In genomic region chr5:102577729-102578128, GRCm38 (mm10) we compare ENCODE assay signal across 20 mouse cellular contexts.
DNase-seq lines count a peak whose midpoint lies in the region; ATAC-seq and TF ChIP-seq lines count a peak whose summit lies in the region.
"Had no signal": no experiment of that assay in that cellular context is flagged by ENCODE, and none has a peak within 500 bp of the region (broad histone marks: within the 10 kb centered on the region; RNA-seq: fewer than 3 reads in every experiment).

No protein-coding gene starts in this region.

- WGBS in hindbrain, embryonic 13.5 days = 75% methylated on average over 3 of the region's 3 CpGs
- WGBS in hindbrain, postnatal 0 days = 64% methylated on average over 3 of the region's 3 CpGs
- 12% methylated on average over 3 of the region's 3 CpGs for WGBS in lung, embryonic 16.5 days
- WGBS in lung, adult 2 months = 29% methylated on average over 3 of the region's 3 CpGs
- WGBS in limb, embryonic 14.5 days = 60% methylated on average over 3 of the region's 3 CpGs

- H3K4me3 ChIP-seq in hindbrain, embryonic 13.5 days = no peak overlapping the region
- H3K4me3 ChIP-seq in hindbrain, postnatal 0 days (ENCODE audit: low read length) = no peak overlapping the region
- H3K4me3 ChIP-seq in lung, embryonic 16.5 days (ENCODE audit: low read length) = no peak overlapping the region
- no peak overlapping the region for H3K4me3 ChIP-seq in lung, adult 2 months (replicated peaks; ENCODE audit: extremely low read depth, low read depth, low read length)
- no peak overlapping the region for H3K4me3 ChIP-seq in limb, embryonic 14.5 days (replicated peaks; ENCODE audit: low read length)
- H3K4me3 ChIP-seq: layer of hippocampus, adult 2 months; liver, embryonic 12.5 days; midbrain, embryonic 10.5 days had no signal

- TF ChIP-seq POLR2A in lung, adult 2 months (IDR thresholded peaks at IDR 0.05; ENCODE audit: borderline replicate concordance, extremely low read depth, low read depth, low read length) = no peak
- TF ChIP-seq POLR2A in limb, embryonic 14.5 days (IDR thresholded peaks at IDR 0.05; ENCODE audit: borderline replicate concordance, extremely low read depth, insufficient read depth, insufficient read length) = no peak

- H3K27me3 ChIP-seq in hindbrain, embryonic 13.5 days = no peaks in the 10 kb centered on the region
- no peaks in the 10 kb centered on the region for H3K27me3 ChIP-seq in hindbrain, postnatal 0 days (ENCODE audit: insufficient read depth, low read length)
- H3K27me3 ChIP-seq in lung, embryonic 16.5 days (ENCODE audit: control insufficient read depth, insufficient read depth, low read depth, low read length) = no peaks in the 10 kb centered on the region
- H3K27me3 ChIP-seq in limb, embryonic 14.5 days (ENCODE audit: control insufficient read depth, insufficient read depth, low read length) = no peaks in the 10 kb centered on the region
- H3K27me3 ChIP-seq: CH12.LX; liver, embryonic 12.5 days had no signal

- DNase-seq in hindbrain, postnatal 0 days (ENCODE audit: low spot score) = no peak
- no peak for DNase-seq in lung, adult 2 months
- DNase-seq in limb, embryonic 14.5 days (ENCODE audit: low spot score) = no peak
- no peak for DNase-seq in left cerebral cortex, adult 18-20 months (ENCODE audit: low spot score in 2 of 2)
- DNase-seq: adrenal gland, postnatal 36 days; cerebellum, adult 2 months; heart, postnatal 10 days; kidney, postnatal 14 days; right cerebral cortex, postnatal 4 days; thymus, postnatal 25 days had no signal

- no peak for TF ChIP-seq CTCF in hindbrain, postnatal 0 days (IDR thresholded peaks at IDR 0.05; ENCODE audit: low read depth)
- no peak for TF ChIP-seq CTCF in lung, adult 2 months (IDR thresholded peaks at IDR 0.05; ENCODE audit: insufficient read depth, low read length)

- no peaks in the 10 kb centered on the region for H3K36me3 ChIP-seq in hindbrain, embryonic 13.5 days
- no peaks in the 10 kb centered on the region for H3K36me3 ChIP-seq in hindbrain, postnatal 0 days (ENCODE audit: insufficient read depth, low read length)
- H3K36me3 ChIP-seq in lung, embryonic 16.5 days (ENCODE audit: control insufficient read depth, insufficient read depth, low read length) = no peaks in the 10 kb centered on the region
- no peaks in the 10 kb centered on the region for H3K36me3 ChIP-seq in limb, embryonic 14.5 days (ENCODE audit: control insufficient read depth, insufficient read depth, low read length)
- H3K36me3 ChIP-seq: liver, embryonic 12.5 days; midbrain, embryonic 10.5 days had no signal

- no peak overlapping the region for H3K4me2 ChIP-seq in hindbrain, embryonic 13.5 days
- H3K4me2 ChIP-seq in hindbrain, postnatal 0 days (ENCODE audit: low read depth, low read length) = no peak overlapping the region
- H3K4me2 ChIP-seq in lung, embryonic 16.5 days (ENCODE audit: low read depth, low read length) = no peak overlapping the region; the same call in 1 of the 2 replicates
- no peak overlapping the region for H3K4me2 ChIP-seq in limb, embryonic 14.5 days (replicated peaks; ENCODE audit: low read depth, low read length, severe bottlenecking)
- H3K4me2 ChIP-seq: heart, embryonic 11.5 days; liver, embryonic 12.5 days had no signal

- 0 out of 2 replicates have a peak overlapping the region, but pooled peaks have one; percentile 10 for H3K27ac ChIP-seq in hindbrain, embryonic 13.5 days
- no peak overlapping the region for H3K27ac ChIP-seq in hindbrain, postnatal 0 days
- H3K27ac ChIP-seq in lung, embryonic 16.5 days (ENCODE audit: low read length) = peak overlapping the region; percentile 59
- no peak overlapping the region for H3K27ac ChIP-seq in limb, embryonic 14.5 days (replicated peaks; ENCODE audit: low read depth, low read length)
- H3K27ac ChIP-seq: layer of hippocampus, adult 2 months; liver, embryonic 12.5 days; midbrain, embryonic 10.5 days had no signal

- 0 out of 2 replicates have a peak, but pooled peaks cover 7% of the 10 kb centered on the region for H3K9me3 ChIP-seq in hindbrain, embryonic 13.5 days
- H3K9me3 ChIP-seq in hindbrain, postnatal 0 days (ENCODE audit: low read length) = peaks cover 3% of the 10 kb centered on the region; the same call in 1 of the 2 replicates
- H3K9me3 ChIP-seq in lung, embryonic 16.5 days (ENCODE audit: control insufficient read depth, low read length) = peaks cover 7% of the 10 kb centered on the region
- H3K9me3 ChIP-seq in limb, embryonic 14.5 days (ENCODE audit: control insufficient read depth, low read length) = peaks cover 5% of the 10 kb centered on the region; the same call in 1 of the 2 replicates
- H3K9me3 ChIP-seq: liver, embryonic 12.5 days; midbrain, embryonic 10.5 days had no signal

- H3K9ac ChIP-seq in hindbrain, embryonic 13.5 days = no peak overlapping the region
- H3K9ac ChIP-seq in hindbrain, postnatal 0 days (replicated peaks; ENCODE audit: low read length) = no peak overlapping the region
- no peak overlapping the region for H3K9ac ChIP-seq in lung, embryonic 16.5 days (ENCODE audit: low read length)
- H3K9ac ChIP-seq in limb, embryonic 14.5 days (ENCODE audit: low read depth, low read length, severe bottlenecking) = no peak overlapping the region
- H3K9ac ChIP-seq: liver, embryonic 12.5 days had no signal

- no peak for ATAC-seq in hindbrain, embryonic 13.5 days (ENCODE audit: low FRiP score)
- ATAC-seq in hindbrain, postnatal 0 days = no peak
- ATAC-seq in lung, embryonic 16.5 days (ENCODE audit: low read depth) = peak; percentile 53; the same call in 1 of the 2 replicates
- peak; percentile 44; the same call in 1 of the 2 replicates for ATAC-seq in limb, embryonic 14.5 days (ENCODE audit: low FRiP score, low read depth)
- ATAC-seq in cerebellum, adult (ENCODE audit: insufficient number of reproducible peaks, low FRiP score, low TSS enrichment) = no peak
- ATAC-seq: forebrain, embryonic 16.5 days; inflammation-experienced regulatory T-cells, adult 6 months; liver, embryonic 12.5 days had no signal

- H3K4me1 ChIP-seq in hindbrain, embryonic 13.5 days (replicated peaks) = no peaks in the 10 kb centered on the region
- no peaks in the 10 kb centered on the region for H3K4me1 ChIP-seq in hindbrain, postnatal 0 days (ENCODE audit: insufficient read depth, low read length)
- H3K4me1 ChIP-seq in lung, embryonic 16.5 days (replicated peaks; ENCODE audit: control insufficient read depth, insufficient read depth, low read length) = peaks cover 14% of the 10 kb centered on the region
- 0 out of 2 replicates have a peak, but pooled peaks cover 2% of the 10 kb centered on the region for H3K4me1 ChIP-seq in lung, adult 2 months (ENCODE audit: control insufficient read depth, insufficient read depth, low read length)
- H3K4me1 ChIP-seq in limb, embryonic 14.5 days (ENCODE audit: control insufficient read depth, insufficient read depth, low read length) = no peaks in the 10 kb centered on the region
- H3K4me1 ChIP-seq: liver, embryonic 12.5 days; midbrain, embryonic 10.5 days had no signal

Comparison
In these comparisons a context has a peak if more than half of its experiments do, and no peak if none do; other contexts are left out.
1. H3K27ac ChIP-seq: peak in hindbrain, embryonic 13.5 days (single experiment) and lung, embryonic 16.5 days (single experiment); none in hindbrain, postnatal 0 days (single experiment) and limb, embryonic 14.5 days (single experiment).
2. ATAC-seq: peak in lung, embryonic 16.5 days (single experiment) and limb, embryonic 14.5 days (single experiment); none in hindbrain, embryonic 13.5 days (single experiment), hindbrain, postnatal 0 days (single experiment) and cerebellum, adult (single experiment).